Mouse (Mus musculus) v-Abl transformed pro-B cells (cell line): Measurements from ENCODE around the gene Rbm48.

Experiments
- in situ Hi-C, 2 experiments: fragments of 400-800 bp; cut with MboI; formaldehyde crosslinking; loops; one replicate each; pipeline ENCODE4 v1.15.1; 2025; ENCODE audit not compliant: unreplicated experiment in 2 of 2

Rbm48 gene

GRCm38 (mm10) chr5:3571266-3571665 lies 25.1 kb downstream of the Rbm48 start, which contains the start of gene 1700109H08Rik:
1700109H08Rik (plus strand) TSS chr5:3571566.
- in situ Hi-C loops, result no loop called here

DNA sequence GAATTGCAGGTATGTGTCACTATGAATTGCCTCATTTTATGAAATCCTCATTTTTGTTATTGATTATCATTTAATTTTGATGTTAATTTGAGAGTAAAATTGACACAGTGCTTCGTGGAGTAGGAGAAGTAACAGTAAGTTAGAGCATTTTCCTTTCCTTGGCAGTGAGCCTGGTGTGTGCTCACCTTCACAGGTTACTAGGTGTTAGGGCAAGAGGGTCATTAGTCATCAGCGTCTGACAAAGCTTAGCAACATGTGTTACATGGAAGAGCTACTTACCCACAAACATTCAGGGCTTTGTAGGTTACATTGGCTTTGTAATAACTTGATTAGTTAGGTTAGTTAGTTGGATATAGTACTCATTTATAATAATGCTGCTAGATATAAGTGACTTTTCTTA lies 42.2 kb downstream of the Rbm48 start:
- in situ Hi-C loops, result no loop called here

GRCm38 (mm10) chr5:3551481-3551880 lies 44.9 kb downstream of the Rbm48 start:
- in situ Hi-C loops, result no loop called here

DNA sequence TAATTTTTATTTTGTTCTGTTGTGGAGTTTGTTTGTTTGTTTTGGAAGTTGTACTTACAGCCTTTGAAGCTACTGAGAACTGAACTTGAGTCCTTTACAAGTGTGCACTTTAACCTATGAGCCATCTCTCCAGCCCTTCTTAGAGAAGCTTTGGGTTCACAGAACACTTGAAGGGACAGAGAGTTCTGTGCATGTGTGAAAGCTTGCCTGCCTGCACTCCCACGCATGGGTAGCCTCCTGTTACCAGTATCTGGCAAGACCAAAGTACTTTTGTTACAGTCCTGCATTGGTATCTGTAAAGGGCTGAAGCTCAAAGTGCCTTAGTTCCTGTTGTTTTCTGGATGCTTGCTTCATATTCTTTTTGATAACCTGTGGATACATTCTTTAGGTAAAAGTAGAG lies 50.2 kb downstream of the Rbm48 start:
- in situ Hi-C loops, result loop anchor here in 1 of 2 experiments (10.0 kb wide), 1 partner anchor 159 kb away; no protein-coding TSS in a partner anchor

DNA sequence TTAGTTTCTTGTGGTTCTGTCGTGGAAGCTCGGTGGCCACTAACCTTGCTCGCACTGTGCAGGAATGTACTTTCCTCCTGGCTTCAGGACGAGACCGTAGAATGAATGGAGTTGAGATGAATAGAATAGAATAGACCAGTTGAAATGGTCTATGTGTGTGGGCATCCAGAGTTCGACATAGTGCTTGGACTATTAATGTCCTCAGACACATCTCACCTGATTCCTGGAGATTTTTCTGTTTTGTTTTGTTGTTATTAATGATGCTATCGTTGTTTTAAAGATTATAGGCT lies 52.0 kb downstream of the Rbm48 start:
- in situ Hi-C loops, result loop anchor here in 1 of 2 experiments (10.0 kb wide), 1 partner anchor 160 kb away; no protein-coding TSS in a partner anchor

- in situ Hi-C loops, result loop anchor here in 1 of 2 experiments (10.0 kb wide), 1 partner anchor 161 kb away; no protein-coding TSS in a partner anchor
Observed at GRCm38 (mm10) chr5:3543629-3544479, 52.5 kb downstream of the Rbm48 start, which contains the start of gene Fam133b. Fam133b (plus strand) TSS chr5:3543833.

DNA sequence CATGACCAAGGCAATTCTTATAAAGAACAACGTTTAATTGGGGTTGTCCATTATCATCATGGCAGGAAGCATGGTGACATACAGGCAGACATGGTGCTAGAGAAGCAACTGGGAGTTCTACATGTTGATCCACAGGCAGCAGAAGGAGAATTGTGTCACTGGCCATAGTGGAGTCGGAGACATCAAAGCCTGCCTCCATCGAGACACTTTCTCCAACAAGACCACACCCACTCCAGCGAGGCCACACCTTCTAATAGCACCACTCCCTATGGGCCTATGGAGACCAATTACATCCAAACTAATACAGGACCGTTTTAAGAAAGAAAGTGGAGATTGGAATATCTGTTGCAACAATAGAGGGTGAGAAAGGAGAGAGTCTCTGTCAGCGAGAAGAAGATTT lies 54.5 kb downstream of the Rbm48 start:
- in situ Hi-C loops, result loop anchor here in 1 of 2 experiments (10.0 kb wide), 1 partner anchor 163 kb away; no protein-coding TSS in a partner anchor

GRCm38 (mm10) chr5:3538505-3539472 lies 57.6 kb downstream of the Rbm48 start:
- in situ Hi-C loops, result no loop called here

DNA sequence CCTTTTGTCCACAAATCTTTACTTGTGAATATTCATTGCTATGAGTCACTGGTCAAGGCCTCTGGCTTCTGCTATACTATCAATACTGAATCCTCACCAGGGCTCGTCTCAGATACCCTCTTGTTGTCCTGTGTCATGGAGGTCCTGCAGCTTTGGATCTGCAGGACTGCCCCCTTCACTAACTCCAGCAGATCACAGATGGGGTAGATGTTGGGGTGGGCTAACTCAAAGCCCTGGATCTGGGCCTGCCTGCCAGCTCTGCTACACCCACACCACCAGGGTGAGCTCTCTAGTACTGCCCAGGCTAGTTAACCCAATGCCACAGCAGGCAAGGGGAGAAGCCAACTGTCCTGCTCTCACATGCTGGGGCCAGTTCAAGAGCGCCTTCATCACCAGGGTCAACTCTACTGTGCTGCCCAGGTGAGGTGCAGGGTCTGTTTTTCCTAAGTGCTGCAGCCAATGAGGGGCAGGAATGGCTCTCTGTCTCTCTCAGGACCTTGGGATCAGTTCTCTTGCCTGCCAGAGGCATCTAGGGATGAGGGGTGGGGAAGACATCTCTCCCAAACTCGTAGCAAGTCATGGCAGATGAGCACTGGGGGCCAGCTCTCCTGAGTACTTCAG lies 59.7 kb downstream of the Rbm48 start:
- in situ Hi-C loops, result no loop called here
